Mouse (Mus musculus): Measurements from ENCODE around the gene Zxdc. TPM values are rescaled to one million over a fixed set of nuclear protein-coding genes. Genes with fewer than 3 reads are reported as not detected.

The Zxdc gene
- polyA plus RNA-seq (2014; fragmentation: Illumina TruSeq; extraction: RNeasy Lipid Tissue Mini Kit (QIAGEN cat#74804); ENCODE audit: low read depth, low replicate concordance) = 14.3 TPM

DNA sequence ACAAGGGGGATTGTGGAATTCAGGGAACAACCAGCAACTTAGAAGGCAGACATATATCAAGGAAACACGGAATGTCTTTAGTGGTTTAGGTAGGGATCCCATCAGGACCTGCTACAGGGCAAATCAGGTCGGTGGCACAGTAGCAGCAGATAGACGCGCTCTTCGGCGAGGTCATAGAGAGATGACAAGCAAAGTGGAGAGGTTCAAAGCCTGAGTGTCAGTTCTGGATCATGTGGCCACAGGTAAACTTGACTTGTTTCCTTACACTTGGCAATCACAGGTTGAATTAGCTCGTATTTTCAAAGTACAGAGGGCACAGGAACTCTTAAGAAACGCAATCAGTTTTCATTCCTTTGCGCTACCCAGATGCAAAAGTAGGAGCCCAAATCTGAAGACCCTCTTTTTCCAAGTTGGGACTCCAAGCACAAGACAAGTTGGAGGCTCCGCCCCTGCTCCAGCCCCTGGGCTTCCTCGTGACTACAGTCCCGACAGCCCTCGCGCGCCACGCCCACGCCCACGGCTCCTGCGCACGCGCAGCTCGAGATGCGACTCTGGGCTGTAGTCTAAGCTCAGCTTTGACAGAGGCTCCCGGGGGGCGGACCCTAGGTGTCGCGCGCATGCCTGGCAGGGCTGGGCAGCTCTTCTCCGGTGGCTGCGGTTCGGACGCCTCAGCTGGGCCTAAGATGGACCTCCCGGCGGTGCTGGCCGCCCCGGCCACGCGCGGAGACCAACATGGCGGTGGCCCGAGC is at the start of gene Zxdc:
Gene Zxdc (plus strand): TSS at position 517 of the 749 bp plus-strand sequence.

DNA sequence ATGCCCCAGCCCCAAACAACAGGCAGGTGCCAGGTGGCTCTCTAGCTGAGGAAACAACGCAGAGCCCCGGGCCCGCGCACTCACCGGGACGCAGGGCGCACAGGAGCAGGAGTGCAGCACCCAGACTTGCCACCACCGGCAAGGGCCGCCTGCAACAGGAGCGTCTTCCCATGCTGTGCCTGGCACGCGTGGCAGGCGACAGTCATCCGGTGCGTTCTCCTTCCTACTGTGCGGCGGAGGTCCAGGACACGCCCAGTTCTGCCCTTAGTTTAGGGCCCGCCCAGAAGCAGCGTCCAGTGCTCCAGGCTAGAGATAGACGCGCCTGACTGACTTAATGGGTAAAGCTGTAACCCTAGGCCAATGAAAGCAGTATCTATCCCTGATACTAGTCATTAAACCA is 44.3 kb upstream of the Zxdc start, which contains the start of gene Chst13:
Gene Chst13 (minus strand): TSS at position 195 of the 400 bp plus-strand sequence.

DNA sequence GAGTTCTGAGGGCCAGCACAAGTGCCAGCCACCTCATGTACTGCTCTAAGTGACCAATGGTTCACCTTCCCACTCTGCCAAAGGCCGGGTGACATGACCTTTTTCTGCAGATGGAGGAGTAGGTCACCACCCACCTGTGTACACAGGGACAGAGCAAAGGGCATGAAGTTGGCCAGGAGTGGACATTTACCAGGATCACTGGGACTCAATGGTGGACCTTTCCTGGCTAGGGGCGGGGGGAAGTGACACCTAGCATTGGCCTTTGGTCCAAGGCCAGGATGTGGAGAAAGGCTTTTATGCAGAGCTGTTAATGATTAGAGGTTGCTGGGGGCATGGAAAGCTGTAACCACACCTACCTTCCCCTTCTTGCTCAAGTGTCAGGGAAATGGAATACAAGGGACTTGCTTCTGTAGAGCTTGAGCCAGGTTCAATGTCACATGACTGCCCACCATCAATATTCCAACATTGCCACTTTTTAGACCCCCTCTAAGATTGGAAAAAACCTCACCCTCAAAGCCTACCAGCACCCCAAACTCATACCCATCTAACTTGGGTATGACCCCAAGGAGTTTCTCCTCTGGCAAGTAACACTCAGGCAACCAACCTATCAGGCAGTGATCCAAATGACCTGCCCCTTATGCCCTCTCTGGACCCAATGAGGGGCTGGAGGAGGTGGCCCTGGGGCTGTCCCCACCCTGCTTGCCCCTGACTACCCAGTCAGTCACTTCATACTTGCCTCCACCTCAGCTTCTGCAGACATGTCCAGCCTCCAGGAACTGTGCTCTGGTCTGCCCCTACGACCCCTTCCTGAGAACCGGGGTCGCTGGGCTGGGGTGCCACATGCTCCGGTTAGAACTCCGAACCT is 36.5 kb upstream of the Zxdc start, which contains the start of gene Uroc1:
Gene Uroc1 (plus strand): TSS at position 724 of the 865 bp plus-strand sequence.

DNA sequence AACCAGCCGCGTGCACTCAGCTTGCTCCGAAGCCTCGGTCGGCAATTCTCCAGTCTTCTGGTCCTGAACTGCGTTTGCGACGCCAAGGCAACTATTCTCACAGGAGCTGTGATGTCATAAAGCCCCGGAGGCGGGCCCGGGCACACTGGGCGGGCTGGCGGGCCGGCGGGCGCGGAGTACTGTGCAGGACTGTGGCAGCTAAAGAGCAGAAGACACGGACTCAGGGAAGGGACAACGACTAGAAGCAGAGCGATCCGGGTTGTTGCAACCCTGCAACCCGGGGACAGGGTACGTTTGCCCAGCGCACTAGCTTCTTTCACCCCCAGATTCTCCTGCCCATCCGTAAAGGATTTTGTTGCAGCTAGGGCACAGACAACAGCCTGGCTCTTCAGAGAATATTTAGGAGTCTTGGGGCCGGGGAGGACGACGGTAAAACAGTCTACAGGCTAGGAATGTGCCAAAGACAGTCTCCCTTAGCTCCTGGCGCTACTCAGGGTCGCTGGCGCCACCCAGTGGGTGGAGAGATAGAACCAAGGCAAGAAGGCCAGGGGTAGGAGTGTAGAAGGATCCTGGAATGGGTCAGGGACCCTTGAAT is 59.2 kb downstream of the Zxdc start, which contains the start of gene Cfap100:
Gene Cfap100 (minus strand): TSS at position 418 of the 595 bp plus-strand sequence.

Other genes with a start within 250 kb of the Zxdc start
- gene Vmn1r51, start 246.9 kb upstream of the Zxdc start, polyA plus RNA-seq (2014; fragmentation: Illumina TruSeq; extraction: RNeasy Lipid Tissue Mini Kit (QIAGEN cat#74804); ENCODE audit: low read depth, low replicate concordance) = not detected
- gene Vmn1r52, start 194.7 kb upstream of the Zxdc start, polyA plus RNA-seq (2014; fragmentation: Illumina TruSeq; extraction: RNeasy Lipid Tissue Mini Kit (QIAGEN cat#74804); ENCODE audit: low read depth, low replicate concordance) = not detected
- not detected for gene V1ra8, start 166.7 kb upstream of the Zxdc start, polyA plus RNA-seq (2014; fragmentation: Illumina TruSeq; extraction: RNeasy Lipid Tissue Mini Kit (QIAGEN cat#74804); ENCODE audit: low read depth, low replicate concordance)
- not detected for gene Vmn1r53, start 145.1 kb upstream of the Zxdc start, polyA plus RNA-seq (2014; fragmentation: Illumina TruSeq; extraction: RNeasy Lipid Tissue Mini Kit (QIAGEN cat#74804); ENCODE audit: low read depth, low replicate concordance)
- not detected for gene Vmn1r54, start 123.2 kb upstream of the Zxdc start, polyA plus RNA-seq (2014; fragmentation: Illumina TruSeq; extraction: RNeasy Lipid Tissue Mini Kit (QIAGEN cat#74804); ENCODE audit: low read depth, low replicate concordance)
- gene BC048671, start 68.3 kb upstream of the Zxdc start, polyA plus RNA-seq (2014; fragmentation: Illumina TruSeq; extraction: RNeasy Lipid Tissue Mini Kit (QIAGEN cat#74804); ENCODE audit: low read depth, low replicate concordance) = not detected
- gene Chst13, start 44.3 kb upstream of the Zxdc start, polyA plus RNA-seq (2014; fragmentation: Illumina TruSeq; extraction: RNeasy Lipid Tissue Mini Kit (QIAGEN cat#74804); ENCODE audit: low read depth, low replicate concordance) = not detected
- not detected for gene Uroc1, start 36.2 kb upstream of the Zxdc start, polyA plus RNA-seq (2014; fragmentation: Illumina TruSeq; extraction: RNeasy Lipid Tissue Mini Kit (QIAGEN cat#74804); ENCODE audit: low read depth, low replicate concordance)
- gene Cfap100, start 59.3 kb downstream of the Zxdc start, polyA plus RNA-seq (2014; fragmentation: Illumina TruSeq; extraction: RNeasy Lipid Tissue Mini Kit (QIAGEN cat#74804); ENCODE audit: low read depth, low replicate concordance) = not detected
- 7.6 TPM for gene Klf15, start 93.1 kb downstream of the Zxdc start, polyA plus RNA-seq (2014; fragmentation: Illumina TruSeq; extraction: RNeasy Lipid Tissue Mini Kit (QIAGEN cat#74804); ENCODE audit: low read depth, low replicate concordance)
- gene Aldh1l1, start 116.9 kb downstream of the Zxdc start, polyA plus RNA-seq (2014; fragmentation: Illumina TruSeq; extraction: RNeasy Lipid Tissue Mini Kit (QIAGEN cat#74804); ENCODE audit: low read depth, low replicate concordance) = 23.0 TPM
- 2.2 TPM for gene Slc41a3, start 235.2 kb downstream of the Zxdc start, polyA plus RNA-seq (2014; fragmentation: Illumina TruSeq; extraction: RNeasy Lipid Tissue Mini Kit (QIAGEN cat#74804); ENCODE audit: low read depth, low replicate concordance)

Measured in adrenal gland, adult 10 weeks (tissue).